Mouse (Mus musculus) left cerebral cortex, adult 11 months (tissue): ENCODE results near the gene Znrf1.
A peak's percentile ranks its signal among the peaks of the same experiment; 100 is the strongest.

ENCODE experiments used
- DNase-seq: peaks from one replicate; pipeline ENCODE4 v3.0.0; 2022; ENCODE audit warnings: low spot score

The Znrf1 gene

GRCm38 (mm10) chr8:111533503-111533902 lies 2.4 kb upstream of the Znrf1 start:
- no peak for DNase-seq

DNA sequence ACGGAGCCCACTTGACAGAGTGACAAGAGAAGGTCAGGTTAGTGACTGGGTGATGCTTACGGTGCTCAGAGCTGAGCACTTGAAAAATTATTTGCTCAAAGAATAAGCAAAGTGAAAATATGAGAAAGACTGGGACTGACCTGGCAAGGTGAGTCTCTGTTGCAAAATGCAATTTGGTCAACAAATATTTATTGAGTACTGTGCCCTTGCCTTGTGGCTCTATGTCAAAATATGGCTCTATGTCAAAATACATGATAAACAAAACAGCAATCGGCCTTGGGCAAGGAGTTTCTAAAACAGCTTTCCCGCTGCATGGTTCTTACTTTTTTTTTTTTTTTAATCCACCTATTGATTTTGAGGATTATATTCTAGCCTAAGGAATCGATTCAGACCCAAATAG lies 406 bp upstream of the Znrf1 start:
- no peak for DNase-seq

DNA sequence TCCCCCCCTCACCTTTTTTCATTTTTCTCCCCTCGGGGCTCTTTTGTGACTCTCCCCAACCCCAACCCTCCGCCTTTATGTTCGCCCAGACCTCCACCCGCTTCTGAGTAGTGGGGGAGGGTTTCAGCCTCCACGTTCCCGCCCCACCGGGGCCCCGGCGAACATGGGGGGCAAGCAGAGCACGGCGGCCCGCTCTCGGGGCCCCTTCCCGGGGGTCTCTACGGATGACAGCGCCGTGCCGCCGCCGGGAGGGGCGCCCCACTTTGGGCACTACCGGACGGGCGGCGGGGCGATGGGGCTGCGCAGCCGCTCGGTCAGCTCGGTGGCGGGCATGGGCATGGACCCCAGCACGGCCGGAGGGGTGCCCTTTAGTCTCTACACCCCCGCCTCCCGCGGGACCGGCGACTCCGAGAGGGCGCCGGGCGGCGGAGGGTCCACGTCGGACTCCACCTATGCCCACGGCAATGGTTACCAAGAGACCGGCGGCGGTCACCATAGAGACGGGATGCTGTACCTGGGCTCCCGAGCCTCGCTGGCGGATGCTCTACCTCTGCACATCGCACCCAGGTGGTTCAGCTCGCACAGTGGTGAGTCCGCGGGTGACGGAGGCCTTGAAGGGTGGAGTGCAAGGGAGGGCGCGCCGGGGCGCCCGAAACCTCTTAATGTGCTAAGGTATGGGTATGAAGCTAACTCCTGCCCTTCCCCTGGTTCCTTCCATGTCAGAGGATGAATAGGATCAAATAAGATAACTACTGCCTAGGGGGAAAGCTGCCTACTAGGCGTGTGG lies 1.3 kb downstream of the Znrf1 start:
- peak; percentile 44 for DNase-seq

DNA sequence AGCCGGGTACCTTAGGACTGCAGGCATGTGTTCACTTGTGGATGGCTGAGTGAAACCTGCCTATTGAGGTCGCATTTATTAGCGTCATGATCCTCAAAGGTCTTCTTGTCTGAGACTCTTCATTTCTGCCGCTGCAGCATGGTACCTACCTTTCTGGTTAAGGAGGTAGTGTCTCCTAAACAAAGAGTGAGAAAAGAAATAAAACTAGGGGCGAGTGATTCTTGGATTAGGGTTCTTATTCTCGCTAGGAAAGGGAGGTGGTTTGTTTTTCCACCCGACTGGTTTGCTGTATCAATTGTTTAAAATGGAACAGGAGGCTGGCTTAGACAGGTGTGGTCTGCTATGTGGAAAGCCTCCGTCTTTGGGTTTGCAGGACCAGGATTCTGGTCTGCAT lies 1.9 kb downstream of the Znrf1 start:
- DNase-seq, result no peak

GRCm38 (mm10) chr8:111538194-111538593 lies 2.3 kb downstream of the Znrf1 start:
- DNase-seq, result no peak

GRCm38 (mm10) chr8:111539422-111540076 lies 3.7 kb downstream of the Znrf1 start:
- DNase-seq, result no peak

GRCm38 (mm10) chr8:111543712-111544380 lies 7.9 kb downstream of the Znrf1 start:
- no peak for DNase-seq

DNA sequence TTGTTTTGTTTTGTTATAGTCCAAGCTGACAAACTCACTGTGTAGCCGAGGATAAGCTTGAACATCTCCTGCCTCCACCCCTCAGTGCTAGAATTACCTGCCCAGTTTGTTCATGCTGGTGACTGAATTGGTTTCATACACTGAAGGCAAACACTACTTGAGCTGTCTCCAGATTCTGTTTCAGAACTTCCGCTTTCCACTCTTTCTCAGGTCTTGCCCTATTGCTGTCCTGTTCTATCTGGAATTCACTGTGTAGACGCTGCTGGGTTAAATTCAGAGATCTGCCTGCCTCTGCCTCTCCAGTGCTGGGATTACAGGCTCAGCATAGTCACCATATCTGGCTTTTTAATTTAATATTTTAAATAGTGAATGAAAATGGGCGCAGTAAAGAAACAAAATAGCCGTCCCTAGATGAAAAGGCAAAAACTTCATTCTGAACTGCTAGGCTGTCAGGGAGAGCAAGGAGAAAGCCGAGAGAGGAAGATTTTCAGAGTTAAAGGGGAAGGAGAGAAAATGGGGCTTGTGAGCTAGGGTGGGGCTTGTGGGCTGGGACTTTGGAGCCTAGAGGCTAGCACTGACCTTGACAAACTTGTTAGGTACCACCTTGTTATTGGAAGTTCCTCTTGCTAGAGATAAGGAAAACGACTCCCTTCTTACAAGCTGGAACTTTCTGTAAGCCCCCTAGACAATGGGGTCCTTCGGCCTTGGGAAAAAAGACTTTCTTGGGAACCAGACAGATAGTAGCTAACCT lies 9.7 kb downstream of the Znrf1 start:
- no peak for DNase-seq

DNA sequence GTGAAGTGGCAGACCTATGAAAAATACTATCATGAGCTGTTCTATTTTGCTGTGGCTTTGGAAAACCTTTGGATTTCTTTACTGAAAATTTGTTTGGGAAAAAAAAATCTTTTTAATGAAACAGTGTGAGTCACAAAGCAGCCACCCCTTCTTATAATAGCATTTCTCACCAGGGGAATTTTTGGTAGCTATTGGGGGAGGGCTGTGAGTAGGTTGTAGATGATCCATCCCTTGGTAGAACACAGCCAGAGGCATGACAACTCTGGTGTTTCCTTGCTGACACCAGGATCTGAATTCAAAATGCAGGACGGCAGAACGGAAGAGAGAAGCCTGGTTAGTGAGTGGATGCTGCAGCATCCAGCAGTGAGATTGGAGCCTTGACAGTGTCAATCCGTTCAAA lies 11.2 kb downstream of the Znrf1 start:
- no peak for DNase-seq

- DNase-seq, result no peak
Observed at GRCm38 (mm10) chr8:111548201-111548600, 12.3 kb downstream of the Znrf1 start.

DNA sequence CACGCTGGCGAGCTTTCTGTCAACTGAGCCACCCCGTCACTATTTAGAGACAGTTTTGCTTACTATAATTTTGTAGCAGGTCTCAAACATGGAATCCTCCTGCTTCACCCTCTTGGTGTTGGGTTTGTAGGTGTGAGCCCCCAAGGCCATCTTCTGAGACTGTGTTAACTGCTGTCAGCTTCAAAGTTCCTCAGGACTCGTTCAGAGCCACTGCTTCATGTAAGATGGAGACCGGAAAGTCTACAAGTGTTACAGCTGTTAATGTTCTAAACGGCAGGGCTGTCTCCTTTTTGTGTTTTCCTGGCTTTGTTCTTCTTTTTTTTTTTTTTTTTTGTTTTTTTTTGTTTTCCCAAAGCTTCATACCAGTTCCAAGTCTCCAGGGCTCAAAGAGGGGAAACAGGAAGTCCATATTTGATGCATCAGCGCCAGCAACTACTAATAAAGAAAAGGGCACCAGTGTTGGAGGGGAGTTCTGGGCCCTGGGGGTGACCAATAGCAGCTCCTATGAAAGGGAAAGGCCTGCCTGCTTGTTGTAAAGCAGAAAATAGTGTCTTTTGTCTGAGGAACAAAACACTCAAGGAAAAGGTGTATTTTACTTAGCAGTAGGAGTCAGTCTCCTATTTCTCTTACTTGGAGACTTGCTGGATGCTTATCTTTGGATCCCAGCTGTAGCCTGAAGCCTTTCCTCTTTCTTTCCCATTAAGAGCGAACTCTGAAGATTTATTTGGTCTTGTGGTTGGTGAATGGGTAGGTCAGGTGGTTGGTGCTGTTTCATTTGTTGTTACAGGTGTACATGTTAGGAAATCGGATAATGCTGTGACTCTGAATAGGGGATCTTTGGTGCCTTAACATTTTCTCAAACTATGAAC lies 14.3 kb downstream of the Znrf1 start:
- no peak for DNase-seq

DNA sequence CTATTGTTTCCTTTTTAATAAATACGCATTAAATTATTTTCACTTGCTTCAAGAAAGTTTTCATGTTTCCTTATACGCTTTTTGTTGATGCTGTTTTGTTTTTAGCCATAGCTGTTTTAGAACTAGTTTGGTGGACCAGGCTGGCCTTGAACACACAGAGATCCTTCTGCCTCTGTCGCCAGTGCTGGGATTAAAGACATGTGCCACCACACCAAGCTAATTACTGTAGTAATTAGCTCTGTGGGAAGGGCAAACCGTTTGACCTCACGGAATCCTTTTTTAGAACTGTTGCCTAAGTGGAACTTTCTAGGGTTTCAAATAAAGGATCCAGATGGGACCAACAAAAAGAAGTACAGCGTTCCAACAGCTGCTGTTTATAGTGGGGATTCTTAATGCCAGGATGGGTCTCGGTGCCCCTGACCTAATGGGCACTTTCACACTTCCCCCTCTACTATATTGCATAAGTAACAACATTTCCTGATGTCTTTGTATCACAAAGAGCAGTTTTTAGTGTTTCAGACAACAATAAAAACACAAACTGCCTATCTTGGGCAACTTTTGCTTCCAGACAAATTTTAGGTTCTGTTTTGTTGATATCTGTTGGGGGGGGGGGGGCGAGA lies 15.7 kb downstream of the Znrf1 start:
- no peak for DNase-seq

DNA sequence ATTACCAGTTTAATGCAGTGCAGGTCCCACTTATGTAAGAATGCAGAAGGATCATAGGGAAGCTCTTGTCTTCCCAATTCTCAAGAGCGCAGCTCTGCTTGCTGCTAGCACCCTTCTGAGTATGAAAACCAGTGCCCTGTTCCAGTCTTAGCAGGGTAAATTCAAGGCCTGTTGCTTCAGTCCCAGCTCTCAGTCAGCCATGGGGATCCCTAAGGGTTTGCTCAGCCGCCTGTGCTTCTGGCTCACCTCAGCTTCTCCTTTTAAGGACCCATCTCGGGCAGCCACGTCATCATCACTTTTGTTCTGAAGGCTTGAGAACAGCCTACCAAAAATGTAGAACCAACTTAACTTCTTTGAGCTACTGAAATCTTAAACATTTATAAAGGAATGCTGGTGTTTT lies 25.9 kb downstream of the Znrf1 start:
- DNase-seq, result no peak

DNA sequence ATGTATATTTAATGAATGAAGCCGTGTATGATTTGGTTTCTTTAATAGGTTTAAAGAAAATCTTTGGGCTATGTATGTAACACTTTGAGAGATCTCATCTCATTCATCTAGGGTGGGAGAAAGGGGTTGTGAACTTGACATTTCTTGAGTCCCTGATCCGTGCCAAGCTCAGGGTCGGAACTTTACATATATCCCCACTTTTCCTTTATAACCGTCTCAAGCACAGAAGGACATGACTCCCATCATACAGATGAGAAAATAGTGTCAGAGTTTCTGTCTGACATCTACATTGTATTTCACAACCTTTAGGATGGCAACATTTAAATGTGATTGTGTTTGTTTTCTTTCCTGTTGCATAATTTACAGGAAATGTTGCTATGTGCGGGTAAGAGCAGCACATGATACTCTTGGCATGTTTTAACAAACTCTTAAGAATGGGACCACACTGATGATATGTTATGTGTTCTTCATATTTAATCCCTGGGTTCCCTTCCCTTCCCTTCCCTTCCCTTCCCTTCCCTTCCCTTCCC lies 26.4 kb downstream of the Znrf1 start:
- DNase-seq, result no peak

DNA sequence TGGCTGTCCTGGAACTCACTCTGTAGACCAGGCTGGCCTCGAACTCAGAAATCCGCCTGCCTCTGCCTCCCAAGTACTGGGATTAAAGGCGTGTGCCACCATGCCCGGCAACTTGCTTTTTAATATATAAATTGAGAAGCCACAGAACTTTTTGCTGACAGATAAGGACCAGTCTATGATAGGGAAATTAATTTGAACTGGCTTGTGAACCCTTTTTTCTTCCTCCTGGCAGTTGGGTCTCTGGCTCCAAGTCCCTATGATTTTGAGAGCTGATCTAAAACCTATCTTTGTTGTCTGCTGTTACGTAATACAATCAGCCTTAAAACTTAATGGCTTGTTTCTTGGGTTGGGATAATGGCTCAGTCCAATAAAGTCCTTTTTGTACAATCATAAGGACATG lies 27.2 kb downstream of the Znrf1 start:
- no peak for DNase-seq

- DNase-seq, result no peak
Observed at GRCm38 (mm10) chr8:111563687-111564086, 27.8 kb downstream of the Znrf1 start.

DNA sequence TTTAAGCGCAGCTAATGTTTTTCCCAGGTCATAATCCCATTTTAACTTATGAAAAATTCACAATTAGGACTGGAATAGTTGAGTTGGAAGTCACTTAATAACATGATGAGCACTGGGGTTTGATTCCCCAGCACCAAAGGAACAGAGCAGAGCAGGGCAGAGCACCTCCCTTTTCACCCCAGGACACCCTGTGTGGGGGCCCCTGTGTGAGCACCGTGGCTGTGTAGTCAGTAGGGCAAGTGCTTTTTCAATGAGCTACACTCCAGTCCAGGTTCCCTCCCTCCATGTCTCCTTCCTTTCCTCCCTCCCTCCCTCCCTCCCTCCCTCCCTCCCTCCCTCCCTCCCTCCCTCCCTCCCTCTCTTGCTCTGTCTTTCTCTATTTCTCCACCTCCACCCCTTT lies 28.2 kb downstream of the Znrf1 start:
- no peak for DNase-seq

DNA sequence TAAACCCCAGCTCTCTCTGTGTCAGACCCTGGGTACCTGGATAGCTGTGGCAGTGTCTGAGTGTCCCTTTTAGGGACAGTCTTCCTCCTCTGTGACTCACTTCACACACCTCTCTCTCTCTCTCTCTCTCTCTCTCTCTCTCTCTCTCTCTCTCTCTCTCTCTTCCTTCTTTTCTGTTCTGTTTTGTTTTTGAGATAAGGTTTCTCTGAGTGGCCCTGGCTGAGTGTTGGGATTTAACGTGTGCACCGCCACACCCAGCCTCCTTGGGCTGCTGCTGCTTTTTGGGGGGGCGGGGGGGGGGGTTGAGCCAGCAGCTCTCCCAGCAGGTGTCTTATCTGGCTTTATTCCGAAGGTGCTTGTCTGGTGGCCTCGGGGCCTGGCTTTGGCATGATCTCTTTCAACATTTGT lies 29.9 kb downstream of the Znrf1 start:
- no peak for DNase-seq

DNA sequence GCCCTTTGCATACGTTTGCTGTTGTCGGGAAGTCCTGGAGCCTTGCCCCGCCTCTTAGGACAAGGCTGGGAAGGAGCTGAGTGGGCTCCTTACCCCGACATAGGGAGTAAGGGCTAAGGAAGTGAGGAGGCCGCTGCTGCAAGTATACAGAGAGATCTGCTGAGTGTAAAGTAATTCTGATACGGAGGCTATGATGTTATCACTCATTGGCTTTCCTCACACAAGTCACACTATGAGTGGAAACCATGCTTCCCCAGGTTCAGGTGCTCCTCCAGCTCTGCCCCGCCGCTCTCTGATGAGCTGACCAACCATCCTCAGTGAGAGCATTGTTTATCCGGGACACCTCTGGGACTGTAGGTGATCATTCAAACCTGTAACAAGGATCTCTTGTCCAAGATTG lies 30.4 kb downstream of the Znrf1 start:
- DNase-seq, result no peak

- DNase-seq, result no peak
Observed at GRCm38 (mm10) chr8:111567571-111567970, 31.7 kb downstream of the Znrf1 start.

DNA sequence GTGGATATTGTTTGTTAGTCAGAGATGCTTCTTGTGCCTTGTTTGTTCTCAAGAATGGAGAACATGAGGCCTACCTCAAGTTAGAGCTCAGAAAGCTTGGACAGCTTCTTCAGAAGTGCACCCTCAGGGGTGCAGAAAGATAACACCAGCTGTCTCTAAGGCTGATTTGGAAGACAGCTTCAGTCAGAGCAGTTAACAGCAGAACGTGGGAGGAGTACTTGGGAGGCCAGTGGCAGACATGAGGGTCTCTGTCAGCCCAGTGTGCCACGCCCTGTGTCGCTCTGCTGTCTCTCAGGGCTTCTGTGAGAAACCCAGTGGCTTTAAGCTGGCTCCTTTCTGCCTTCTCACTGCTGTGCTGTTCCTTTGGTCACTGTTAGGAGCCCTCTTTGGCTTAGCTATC lies 32.1 kb downstream of the Znrf1 start:
- DNase-seq, result no peak
